Mouse (Mus musculus): ENCODE measurements around the gene Nynrin. TPM values are rescaled to one million over a fixed set of nuclear protein-coding genes. Genes with fewer than 3 reads are reported as not detected.
A peak's percentile ranks its signal among the peaks of the same experiment; 100 is the strongest.

The Nynrin gene
- total and polyA plus RNA-seq, 2 experiments from 2014 or later, result 7.2 to 42.0 TPM

- Histone ChIP-seq H3K4me2 (ENCODE audit: low read depth, low read length, poor library complexity, severe bottlenecking) (peak overlapping the region; percentile 98), H3K9ac (replicated peaks; ENCODE audit: low read length, poor library complexity, severe bottlenecking) (peak overlapping the region; percentile 48), H3K9me3 (ENCODE audit: low read length) (no peaks in the 10 kb centered on the region), H3K4me3 (ENCODE audit: low read depth, low read length) (peak overlapping the region; percentile 40), H3K27me3 (ENCODE audit: insufficient read depth, low read length) (peaks cover 15% of the 10 kb centered on the region; the same call in 1 of the 2 replicates), H3K4me1 (ENCODE audit: insufficient read depth, low read length) (peaks cover 19% of the 10 kb centered on the region; the same call in 1 of the 2 replicates), H3K36me3 (ENCODE audit: insufficient read depth, low read length) (no peaks in the 10 kb centered on the region), H3K27ac (ENCODE audit: low read depth, low read length) (0 out of 2 replicates have a peak overlapping the region, but pooled peaks have one; percentile 18)
- peak; percentile 33 for TF ChIP-seq CTCF (IDR thresholded peaks at IDR 0.05)
- WGBS, result under 1% methylated on average over 20 of the region's 37 CpGs
- DNase-seq (ENCODE audit: low spot score), result peak; percentile 58
- peak; percentile 35 for ATAC-seq (ENCODE audit: low FRiP score)
These were observed 28.4 kb upstream of the Nynrin start for GRCm38 (mm10) chr14:55825216-55826051.

GRCm38 (mm10) chr14:55826142-55826541 is 27.7 kb upstream of the Nynrin start:
- 9% methylated on average over 15 of the region's 15 CpGs for WGBS
- peaks cover 15% of the 10 kb centered on the region; the same call in 1 of the 2 replicates for H3K27me3 ChIP-seq (ENCODE audit: insufficient read depth, low read length)
- H3K9me3 ChIP-seq (ENCODE audit: low read length), result no peaks in the 10 kb centered on the region
- H3K36me3 ChIP-seq (ENCODE audit: insufficient read depth, low read length), result no peaks in the 10 kb centered on the region
- peak overlapping the region; percentile 40 for H3K4me3 ChIP-seq (ENCODE audit: low read depth, low read length)
- peak overlapping the region; percentile 98 for H3K4me2 ChIP-seq (ENCODE audit: low read depth, low read length, poor library complexity, severe bottlenecking)
- H3K9ac ChIP-seq (replicated peaks; ENCODE audit: low read length, poor library complexity, severe bottlenecking), result no peak overlapping the region
- H3K27ac ChIP-seq (ENCODE audit: low read depth, low read length), result no peak overlapping the region
- no peak for ATAC-seq (ENCODE audit: low FRiP score)
- no peak for TF ChIP-seq CTCF (IDR thresholded peaks at IDR 0.05)
- no peak for DNase-seq (ENCODE audit: low spot score)
- peaks cover 19% of the 10 kb centered on the region; the same call in 1 of the 2 replicates for H3K4me1 ChIP-seq (ENCODE audit: insufficient read depth, low read length)

- ATAC-seq (ENCODE audit: low FRiP score) (no peak), DNase-seq (ENCODE audit: low spot score) (peak; percentile 6)
- peak overlapping the region; percentile 98 for H3K4me2 ChIP-seq (ENCODE audit: low read depth, low read length, poor library complexity, severe bottlenecking)
- 13% methylated on average over 41 of the region's 41 CpGs for WGBS
- H3K9ac ChIP-seq (replicated peaks; ENCODE audit: low read length, poor library complexity, severe bottlenecking), result no peak overlapping the region
- H3K4me3 ChIP-seq (ENCODE audit: low read depth, low read length), result peak overlapping the region; percentile 40; the same call in 1 of the 2 replicates
- H3K9me3 ChIP-seq (ENCODE audit: low read length), result no peaks in the 10 kb centered on the region
- peaks cover 15% of the 10 kb centered on the region; the same call in 1 of the 2 replicates for H3K27me3 ChIP-seq (ENCODE audit: insufficient read depth, low read length)
- H3K4me1 ChIP-seq (ENCODE audit: insufficient read depth, low read length), result peaks cover 19% of the 10 kb centered on the region; the same call in 1 of the 2 replicates
- H3K36me3 ChIP-seq (ENCODE audit: insufficient read depth, low read length), result no peaks in the 10 kb centered on the region
- H3K27ac ChIP-seq (ENCODE audit: low read depth, low read length), result no peak overlapping the region
- TF ChIP-seq CTCF (IDR thresholded peaks at IDR 0.05), result no peak
These were observed 27.1 kb upstream of the Nynrin start for GRCm38 (mm10) chr14:55826551-55827340.

GRCm38 (mm10) chr14:55828716-55829263 is 25.0 kb upstream of the Nynrin start:
- Histone ChIP-seq H3K36me3 (ENCODE audit: insufficient read depth, low read length) (no peaks in the 10 kb centered on the region), H3K4me3 (ENCODE audit: low read depth, low read length) (no peak overlapping the region), H3K27ac (ENCODE audit: low read depth, low read length) (no peak overlapping the region), H3K27me3 (ENCODE audit: insufficient read depth, low read length) (peaks cover 15% of the 10 kb centered on the region; the same call in 1 of the 2 replicates), H3K4me2 (ENCODE audit: low read depth, low read length, poor library complexity, severe bottlenecking) (no peak overlapping the region), H3K9me3 (ENCODE audit: low read length) (no peaks in the 10 kb centered on the region), H3K9ac (replicated peaks; ENCODE audit: low read length, poor library complexity, severe bottlenecking) (no peak overlapping the region), H3K4me1 (ENCODE audit: insufficient read depth, low read length) (peaks cover 17% of the 10 kb centered on the region; the same call in 1 of the 2 replicates)
- 41% methylated on average over 3 of the region's 3 CpGs for WGBS
- no peak for TF ChIP-seq CTCF (IDR thresholded peaks at IDR 0.05)
- ATAC-seq (ENCODE audit: low FRiP score), result no peak
- DNase-seq (ENCODE audit: low spot score), result no peak

- Histone ChIP-seq H3K4me3 (ENCODE audit: low read depth, low read length) (no peak overlapping the region), H3K9ac (replicated peaks; ENCODE audit: low read length, poor library complexity, severe bottlenecking) (no peak overlapping the region), H3K36me3 (ENCODE audit: insufficient read depth, low read length) (no peaks in the 10 kb centered on the region), H3K4me2 (ENCODE audit: low read depth, low read length, poor library complexity, severe bottlenecking) (no peak overlapping the region), H3K27me3 (ENCODE audit: insufficient read depth, low read length) (peaks cover 8% of the 10 kb centered on the region; the same call in 1 of the 2 replicates), H3K9me3 (ENCODE audit: low read length) (no peaks in the 10 kb centered on the region), H3K4me1 (ENCODE audit: insufficient read depth, low read length) (peaks cover 13% of the 10 kb centered on the region; the same call in 1 of the 2 replicates), H3K27ac (ENCODE audit: low read depth, low read length) (no peak overlapping the region)
- DNase-seq (ENCODE audit: low spot score), result no peak
- no peak for ATAC-seq (ENCODE audit: low FRiP score)
- WGBS, result 95% methylated on average over 16 of the region's 16 CpGs
- TF ChIP-seq CTCF (IDR thresholded peaks at IDR 0.05), result no peak
These were observed 24.0 kb upstream of the Nynrin start for GRCm38 (mm10) chr14:55829854-55830253.

Data from midbrain, postnatal 0 days (tissue).